Mouse (Mus musculus) gastrocnemius, adult 2 months (tissue): ENCODE results near the gene Hacd3. TPM values are rescaled to one million over a fixed set of nuclear protein-coding genes. Genes with fewer than 3 reads are reported as not detected.

Source experiments
- DNase-seq: peaks from one replicate; pipeline ENCODE4 v3.0.0; 2022
- H3K27ac ChIP-seq: fragments of 200-600 bp; 2 replicates; pipeline ENCODE4 v1.8.1; 2022; ENCODE audit warnings: mild to moderate bottlenecking
- H3K4me3 ChIP-seq: fragments of 200-600 bp; 2 replicates; pipeline ENCODE4 v1.8.1; 2022; ENCODE audit warnings: mild to moderate bottlenecking, moderate library complexity
- CTCF ChIP-seq: fragments of 200-600 bp; IDR thresholded peaks from 2 replicates; pipeline ENCODE4 v1.8.1; 2022; ENCODE audit warnings: antibody characterized with exemption, mild to moderate bottlenecking, moderate library complexity
- intact Hi-C: fragments of 180-260 bp; cut with DNase I; formaldehyde crosslinking; loops from one replicate; pipeline ENCODE4 v1.15.1; 2025
- microRNA-seq: library from miRNA; unstranded; fragments of <30 nt; microRNA quantifications from one replicate; pipeline ENCODE4 v1.2.0, GENCODE M21; 2021
- total RNA-seq, 2 experiments: library from RNA; stranded (reverse); gene quantifications; 2 replicates each; pipeline ENCODE4 v1.2.3; 2021

The Hacd3 gene
- total RNA-seq, 2 experiments from 2014 or later = 9.0 to 10.8 TPM

GRCm38 (mm10) chr9:64938535-64938934 lies 83.0 kb downstream of the Hacd3 start:
- no peak for DNase-seq
- Histone ChIP-seq H3K27ac (no peak overlapping the region), H3K4me3 (no peak overlapping the region)
- no peak for TF ChIP-seq CTCF
- intact Hi-C loops = no loop called here

- intact Hi-C loops = loop anchor here (2.0 kb wide), 1 partner anchor 159 kb away; no protein-coding TSS in a partner anchor
- H3K27ac ChIP-seq = no peak overlapping the region
- no peak overlapping the region for H3K4me3 ChIP-seq
- TF ChIP-seq CTCF = no peak
- DNase-seq = no peak
Observed at GRCm38 (mm10) chr9:64937491-64937890, 84.0 kb downstream of the Hacd3 start.

Small RNA genes lying within 50 kb of the gene (microRNA-seq; reads per million reads assigned to microRNA genes)
- gene Gm25640 = not detected

Other genes with a start within 250 kb of the Hacd3 start
- 1 to 10 TPM; 2.7 to 3.8 TPM for gene Dennd4a, start 210.4 kb downstream of the Hacd3 start, total RNA-seq
- not detected for gene Slc24a1, start 70.1 kb downstream of the Hacd3 start, total RNA-seq
- gene Ints14, start 60.8 kb downstream of the Hacd3 start, total RNA-seq = 10 to 100 TPM; 16.9 to 17.5 TPM
- gene Dpp8, start 10.7 kb upstream of the Hacd3 start, total RNA-seq = 100 to 1,000 TPM in 1 of 2 experiments, 10 to 100 TPM in 1; 95.9 to 112 TPM
- 10 to 100 TPM; 22.1 to 34.4 TPM for gene Igdcc4, start 79.8 kb upstream of the Hacd3 start, total RNA-seq
- gene Igdcc3, start 119.5 kb upstream of the Hacd3 start, total RNA-seq = under 1 TPM; 0.17 to 0.18 TPM
- 1 to 10 TPM; 3.6 to 3.9 TPM for gene Parp16, start 173.7 kb upstream of the Hacd3 start, total RNA-seq
- gene Cilp, start 243.5 kb upstream of the Hacd3 start, total RNA-seq = 10 to 100 TPM; 13.0 to 35.4 TPM